Mouse (Mus musculus) common myeloid progenitor, adult 5-6 weeks (primary cell): ENCODE results near the gene Med13l. TPM values are rescaled to one million over a fixed set of nuclear protein-coding genes. Genes with fewer than 3 reads are reported as not detected.
A peak's percentile ranks its signal among the peaks of the same experiment; 100 is the strongest.

Experiments
- ATAC-seq: replicated peaks from 2 replicates; pipeline ENCODE4 v1.8.0; 2016; ENCODE audit warnings: low read depth, mild to moderate bottlenecking, moderate TSS enrichment, inconsistent platforms; ENCODE audit not compliant: poor library complexity, severe bottlenecking
- total RNA-seq: library from RNA; stranded (forward); fragments of 200-1000, 187-1606 nt; gene quantifications from 2 replicates; pipeline ENCODE4 v1.2.3, GENCODE M21; 2017

The Med13l gene
- total RNA-seq, 1 experiment from 2014 or later = 49.7 TPM

GRCm38 (mm10) chr5:118589186-118589892 lies 28.9 kb downstream of the Med13l start:
- no peak for ATAC-seq

- ATAC-seq = peak; percentile 29; the same call in 1 of the 2 replicates
Observed at GRCm38 (mm10) chr5:118590868-118591267, 30.4 kb downstream of the Med13l start.

GRCm38 (mm10) chr5:118591826-118592499 lies 31.5 kb downstream of the Med13l start:
- peak; percentile 11; the same call in 1 of the 2 replicates for ATAC-seq

GRCm38 (mm10) chr5:118594470-118595236 lies 34.2 kb downstream of the Med13l start:
- ATAC-seq = peak; percentile 68

- ATAC-seq = no peak
Observed at GRCm38 (mm10) chr5:118595901-118596300, 35.4 kb downstream of the Med13l start.

GRCm38 (mm10) chr5:118596452-118597092 lies 36.1 kb downstream of the Med13l start:
- no peak for ATAC-seq

- ATAC-seq = no peak
Observed at GRCm38 (mm10) chr5:118598601-118599000, 38.1 kb downstream of the Med13l start.

GRCm38 (mm10) chr5:118601452-118601851 lies 41.0 kb downstream of the Med13l start:
- 0 out of 2 replicates have a peak, but pooled peaks have one; percentile 27 for ATAC-seq

- no peak for ATAC-seq
Observed at GRCm38 (mm10) chr5:118602706-118603105, 42.2 kb downstream of the Med13l start.

- ATAC-seq = no peak
Observed at GRCm38 (mm10) chr5:118605424-118606067, 45.1 kb downstream of the Med13l start.

- ATAC-seq = peak; percentile 91
Observed at GRCm38 (mm10) chr5:118606636-118607035, 46.2 kb downstream of the Med13l start.

- ATAC-seq = no peak
Observed at GRCm38 (mm10) chr5:118607900-118608299, 47.4 kb downstream of the Med13l start.

- no peak for ATAC-seq
Observed at GRCm38 (mm10) chr5:118610468-118610867, 50.0 kb downstream of the Med13l start.

GRCm38 (mm10) chr5:118612956-118613631 lies 52.6 kb downstream of the Med13l start:
- ATAC-seq = peak; percentile 20; the same call in 1 of the 2 replicates

- ATAC-seq = no peak
Observed at GRCm38 (mm10) chr5:118613704-118614103, 53.2 kb downstream of the Med13l start.

- peak; percentile 35; the same call in 1 of the 2 replicates for ATAC-seq
Observed at GRCm38 (mm10) chr5:118614116-118614515, 53.6 kb downstream of the Med13l start.

GRCm38 (mm10) chr5:118614571-118614981 lies 54.1 kb downstream of the Med13l start:
- ATAC-seq = peak; percentile 71

- ATAC-seq = no peak
Observed at GRCm38 (mm10) chr5:118618963-118619610, 58.6 kb downstream of the Med13l start.

GRCm38 (mm10) chr5:118619801-118620200 lies 59.3 kb downstream of the Med13l start:
- no peak for ATAC-seq
